Mouse (Mus musculus) spleen, adult 2 months (tissue): ENCODE results near the gene Hs3st5.

Source experiments
- CTCF ChIP-seq: fragments of 200-500 bp; IDR thresholded peaks from 2 replicates; pipeline ENCODE4 v1.5.1; 2011; ENCODE audit warnings: mild to moderate bottlenecking, inconsistent platforms; ENCODE audit not compliant: insufficient read depth, insufficient read length, insufficient replicate concordance; ENCODE audit errors: extremely low read depth
- POLR2A ChIP-seq: fragments of 200-500 bp; IDR thresholded peaks from 2 replicates; pipeline ENCODE4 v1.6.1; 2011; ENCODE audit warnings: low read depth, low read length, inconsistent platforms

- TF ChIP-seq CTCF = no peak
- no peak for TF ChIP-seq POLR2A
Measured at GRCm38 (mm10) chr10:36484728-36485300, 21.8 kb upstream of the Hs3st5 start.
